Comparison of ENCODE assay signal across 18 mouse cellular contexts in the genomic region with DNA sequence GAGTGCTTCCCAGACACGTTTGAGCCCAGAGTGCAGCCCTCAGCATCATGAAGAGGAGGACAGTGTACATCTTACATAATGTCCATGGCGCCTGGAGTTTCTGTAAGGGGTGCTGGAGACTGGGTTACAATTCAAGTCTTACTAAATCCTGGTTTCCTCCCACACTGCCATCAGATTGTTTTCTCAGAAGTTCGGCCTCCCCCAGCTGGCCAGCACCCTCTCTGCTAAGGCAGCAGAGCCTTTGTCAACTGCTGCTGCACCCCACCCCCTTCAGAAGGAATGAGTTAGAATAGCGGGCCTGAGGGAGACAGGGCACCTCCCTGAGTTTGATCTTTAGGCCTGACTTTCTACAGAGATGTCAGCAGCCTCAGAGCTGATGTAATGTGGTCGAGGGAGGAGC. TPM values are rescaled to one million over a fixed set of nuclear protein-coding genes. Genes with fewer than 3 reads are reported as not detected.
A peak's percentile ranks its signal among the peaks of the same experiment; 100 is the strongest.
DNase-seq lines count a peak whose midpoint lies in the region; ATAC-seq lines count a peak whose summit lies in the region.
"Had no signal": no experiment of that assay in that cellular context is flagged by ENCODE, and none has a peak within 500 bp of the region (broad histone marks: within the 10 kb centered on the region; RNA-seq: fewer than 3 reads in every experiment).

No protein-coding gene starts in this region.

- peaks cover 49% of the 10 kb centered on the region for H3K4me1 ChIP-seq in forebrain, embryonic 10.5 days
- peaks cover 9% of the 10 kb centered on the region; the same call in 1 of the 2 replicates for H3K4me1 ChIP-seq in forebrain, embryonic 13.5 days
- H3K4me1 ChIP-seq in heart, embryonic 12.5 days (replicated peaks) = peaks cover 50% of the 10 kb centered on the region
- peaks cover 48% of the 10 kb centered on the region for H3K4me1 ChIP-seq in limb, embryonic 10.5 days
- H3K4me1 ChIP-seq in forebrain, embryonic 14.5 days (ENCODE audit: control insufficient read depth, insufficient read depth, low read length) = no peaks in the 10 kb centered on the region
- H3K4me1 ChIP-seq: midbrain, embryonic 15.5 days had no signal

- no peak for ATAC-seq in forebrain, embryonic 13.5 days
- ATAC-seq in heart, embryonic 12.5 days (ENCODE audit: insufficient number of reproducible peaks, low FRiP score) = no peak
- ATAC-seq in forebrain, embryonic 14.5 days = no peak
- ATAC-seq: forebrain, postnatal 0 days; lung, postnatal 0 days; midbrain, embryonic 15.5 days had no signal

- H3K4me2 ChIP-seq in forebrain, embryonic 13.5 days = no peak overlapping the region
- no peak overlapping the region for H3K4me2 ChIP-seq in heart, embryonic 12.5 days
- H3K4me2 ChIP-seq in forebrain, embryonic 14.5 days (ENCODE audit: low read length) = no peak overlapping the region
- H3K4me2 ChIP-seq: liver, embryonic 15.5 days; midbrain, embryonic 15.5 days; stomach, embryonic 15.5 days had no signal

- no peak overlapping the region for H3K9ac ChIP-seq in forebrain, embryonic 13.5 days
- H3K9ac ChIP-seq in heart, embryonic 12.5 days = no peak overlapping the region
- no peak overlapping the region for H3K9ac ChIP-seq in forebrain, embryonic 14.5 days (ENCODE audit: low read length)
- H3K9ac ChIP-seq: forebrain, postnatal 0 days; liver, embryonic 15.5 days; midbrain, embryonic 15.5 days; stomach, embryonic 15.5 days had no signal

- DNase-seq in forebrain, embryonic 10.5 days (ENCODE audit: extremely low spot score, low spot score) = no peak
- peak; percentile 53 to 69 for DNase-seq in heart, adult 9 months (ENCODE audit: low spot score in 2 of 2)
- DNase-seq in right cerebral cortex, adult 2 months (ENCODE audit: low spot score in 2 of 2) = peak; percentile 34 to 40
- DNase-seq in right cerebral cortex, postnatal 10 days (ENCODE audit: low spot score in 2 of 2) = no peak
- no peak for DNase-seq in limb, embryonic 10.5 days (ENCODE audit: low spot score)
- DNase-seq in forebrain, embryonic 14.5 days (ENCODE audit: low spot score) = no peak
- DNase-seq: adrenal gland, adult 8-10 months; cerebellum, adult 11-12 months; cerebellum, postnatal 25 days; forebrain, postnatal 0 days; kidney, adult 8-10 months had no signal

- H3K27me3 ChIP-seq in forebrain, embryonic 10.5 days (ENCODE audit: poor library complexity, severe bottlenecking) = no peaks in the 10 kb centered on the region
- no peaks in the 10 kb centered on the region for H3K27me3 ChIP-seq in forebrain, embryonic 13.5 days
- H3K27me3 ChIP-seq in heart, embryonic 12.5 days (replicated peaks) = no peaks in the 10 kb centered on the region; the same call in 1 of the 2 replicates
- no peaks in the 10 kb centered on the region for H3K27me3 ChIP-seq in limb, embryonic 10.5 days (ENCODE audit: low read depth, poor library complexity, severe bottlenecking)
- H3K27me3 ChIP-seq in forebrain, embryonic 14.5 days (replicated peaks; ENCODE audit: control insufficient read depth, insufficient read depth, low read length) = no peaks in the 10 kb centered on the region
- H3K27me3 ChIP-seq: megakaryocyte, embryonic 14.5 days; midbrain, embryonic 15.5 days; stomach, embryonic 15.5 days had no signal

- no peak overlapping the region for H3K4me3 ChIP-seq in forebrain, embryonic 10.5 days
- no peak overlapping the region for H3K4me3 ChIP-seq in forebrain, embryonic 13.5 days
- no peak overlapping the region for H3K4me3 ChIP-seq in heart, embryonic 12.5 days
- no peak overlapping the region for H3K4me3 ChIP-seq in limb, embryonic 10.5 days
- H3K4me3 ChIP-seq in forebrain, embryonic 14.5 days (ENCODE audit: low read depth, low read length) = no peak overlapping the region
- H3K4me3 ChIP-seq: liver, embryonic 15.5 days; megakaryocyte, embryonic 14.5 days; midbrain, embryonic 15.5 days; stomach, embryonic 15.5 days had no signal

- peaks cover 53% of the 10 kb centered on the region for H3K36me3 ChIP-seq in forebrain, embryonic 10.5 days (replicated peaks)
- peaks cover 56% of the 10 kb centered on the region for H3K36me3 ChIP-seq in forebrain, embryonic 13.5 days (ENCODE audit: poor library complexity, severe bottlenecking)
- peaks cover 40% of the 10 kb centered on the region for H3K36me3 ChIP-seq in heart, embryonic 12.5 days
- H3K36me3 ChIP-seq in limb, embryonic 10.5 days = peaks cover 46% of the 10 kb centered on the region
- H3K36me3 ChIP-seq in forebrain, embryonic 14.5 days (ENCODE audit: control insufficient read depth, insufficient read depth, low read length) = peaks cover 44% of the 10 kb centered on the region

- H3K9me3 ChIP-seq in forebrain, embryonic 10.5 days = peaks cover 3% of the 10 kb centered on the region; the same call in 1 of the 2 replicates
- no peaks in the 10 kb centered on the region for H3K9me3 ChIP-seq in forebrain, embryonic 13.5 days (replicated peaks)
- H3K9me3 ChIP-seq in heart, embryonic 12.5 days (replicated peaks) = no peaks in the 10 kb centered on the region
- H3K9me3 ChIP-seq in limb, embryonic 10.5 days (replicated peaks) = no peaks in the 10 kb centered on the region
- H3K9me3 ChIP-seq in forebrain, embryonic 14.5 days (replicated peaks; ENCODE audit: control insufficient read depth, low read length) = no peaks in the 10 kb centered on the region
- H3K9me3 ChIP-seq: liver, embryonic 15.5 days; midbrain, embryonic 15.5 days; stomach, embryonic 15.5 days had no signal

- peak overlapping the region; percentile 25; the same call in 1 of the 2 replicates for H3K27ac ChIP-seq in forebrain, embryonic 10.5 days
- H3K27ac ChIP-seq in forebrain, embryonic 13.5 days = no peak overlapping the region
- H3K27ac ChIP-seq in heart, embryonic 12.5 days (ENCODE audit: poor library complexity, severe bottlenecking) = no peak overlapping the region
- 0 out of 2 replicates have a peak overlapping the region, but pooled peaks have one; percentile 28 for H3K27ac ChIP-seq in limb, embryonic 10.5 days
- H3K27ac ChIP-seq in forebrain, embryonic 14.5 days (ENCODE audit: low read depth, low read length) = no peak overlapping the region
- H3K27ac ChIP-seq: liver, embryonic 15.5 days; midbrain, embryonic 15.5 days; stomach, embryonic 15.5 days had no signal

- WGBS in forebrain, embryonic 10.5 days = 86% methylated on average over 5 of the region's 5 CpGs
- WGBS in forebrain, embryonic 13.5 days = 75% methylated on average over 5 of the region's 5 CpGs
- WGBS in heart, embryonic 12.5 days = 58% methylated on average over 5 of the region's 5 CpGs
- WGBS in limb, embryonic 10.5 days = 73% methylated on average over 5 of the region's 5 CpGs
- 83% methylated on average over 5 of the region's 5 CpGs for WGBS in forebrain, embryonic 14.5 days

RNA-seq across cellular contexts. Expression of a gene that starts 15.3 kb away (rescaled TPM):
- 0.71 and 0.73 TPM in 2 replicates for polyA plus RNA-seq in forebrain, embryonic 10.5 days (2016; fragmentation: Nextera tagmentation; extraction: Ambion mirVana)
- polyA plus RNA-seq in forebrain, embryonic 13.5 days (2015; fragmentation: Nextera tagmentation; extraction: Ambion mirVana) = 1.5 and 1.7 TPM in 2 replicates
- 4.0 and 4.5 TPM in 2 replicates for polyA plus RNA-seq in heart, embryonic 12.5 days (2016; fragmentation: Nextera tagmentation; extraction: Ambion mirVana)
- polyA plus RNA-seq in limb, embryonic 10.5 days (2016; fragmentation: Nextera tagmentation; extraction: Ambion mirVana) = 0.34 and 0.35 TPM in 2 replicates
- 1.2 TPM in 2 replicates for polyA plus RNA-seq in forebrain, embryonic 14.5 days (2014; fragmentation: Nextera tagmentation; extraction: Ambion mirVana)

RNA-seq across cellular contexts. Expression of a gene that starts 33.6 kb away (rescaled TPM):
- 54.6 and 56.6 TPM in 2 replicates for polyA plus RNA-seq in forebrain, embryonic 10.5 days (2016; fragmentation: Nextera tagmentation; extraction: Ambion mirVana)
- polyA plus RNA-seq in forebrain, embryonic 13.5 days (2015; fragmentation: Nextera tagmentation; extraction: Ambion mirVana) = 78.7 and 83.5 TPM in 2 replicates
- polyA plus RNA-seq in heart, embryonic 12.5 days (2016; fragmentation: Nextera tagmentation; extraction: Ambion mirVana) = 80.0 and 87.6 TPM in 2 replicates
- polyA plus RNA-seq in limb, embryonic 10.5 days (2016; fragmentation: Nextera tagmentation; extraction: Ambion mirVana) = 47.9 and 52.9 TPM in 2 replicates
- 116 and 123 TPM in 2 replicates for polyA plus RNA-seq in forebrain, embryonic 14.5 days (2014; fragmentation: Nextera tagmentation; extraction: Ambion mirVana)

RNA-seq across cellular contexts. Expression of a gene that starts 38.2 kb away (rescaled TPM):
- polyA plus RNA-seq in forebrain, embryonic 10.5 days (2016; fragmentation: Nextera tagmentation; extraction: Ambion mirVana) = 230 and 235 TPM in 2 replicates
- 151 and 157 TPM in 2 replicates for polyA plus RNA-seq in forebrain, embryonic 13.5 days (2015; fragmentation: Nextera tagmentation; extraction: Ambion mirVana)
- 101 and 112 TPM in 2 replicates for polyA plus RNA-seq in heart, embryonic 12.5 days (2016; fragmentation: Nextera tagmentation; extraction: Ambion mirVana)
- 239 and 250 TPM in 2 replicates for polyA plus RNA-seq in limb, embryonic 10.5 days (2016; fragmentation: Nextera tagmentation; extraction: Ambion mirVana)
- polyA plus RNA-seq in forebrain, embryonic 14.5 days (2014; fragmentation: Nextera tagmentation; extraction: Ambion mirVana) = 123 and 131 TPM in 2 replicates

RNA-seq across cellular contexts. Expression of a gene that starts 45.6 kb away (rescaled TPM):
- polyA plus RNA-seq in forebrain, embryonic 10.5 days (2016; fragmentation: Nextera tagmentation; extraction: Ambion mirVana) = 255 and 270 TPM in 2 replicates
- polyA plus RNA-seq in forebrain, embryonic 13.5 days (2015; fragmentation: Nextera tagmentation; extraction: Ambion mirVana) = 378 and 381 TPM in 2 replicates
- 317 and 330 TPM in 2 replicates for polyA plus RNA-seq in heart, embryonic 12.5 days (2016; fragmentation: Nextera tagmentation; extraction: Ambion mirVana)
- 234 and 286 TPM in 2 replicates for polyA plus RNA-seq in limb, embryonic 10.5 days (2016; fragmentation: Nextera tagmentation; extraction: Ambion mirVana)
- 418 and 521 TPM in 2 replicates for polyA plus RNA-seq in forebrain, embryonic 14.5 days (2014; fragmentation: Nextera tagmentation; extraction: Ambion mirVana)

RNA-seq across cellular contexts. Expression of a gene that starts 58.6 kb away (rescaled TPM):
- polyA plus RNA-seq in forebrain, embryonic 10.5 days (2016; fragmentation: Nextera tagmentation; extraction: Ambion mirVana) = 5.4 and 6.3 TPM in 2 replicates
- polyA plus RNA-seq in forebrain, embryonic 13.5 days (2015; fragmentation: Nextera tagmentation; extraction: Ambion mirVana) = 2.6 and 3.0 TPM in 2 replicates
- polyA plus RNA-seq in heart, embryonic 12.5 days (2016; fragmentation: Nextera tagmentation; extraction: Ambion mirVana) = 2.0 and 2.1 TPM in 2 replicates
- 6.4 and 6.7 TPM in 2 replicates for polyA plus RNA-seq in limb, embryonic 10.5 days (2016; fragmentation: Nextera tagmentation; extraction: Ambion mirVana)
- 3.4 and 6.1 TPM in 2 replicates for polyA plus RNA-seq in forebrain, embryonic 14.5 days (2014; fragmentation: Nextera tagmentation; extraction: Ambion mirVana)

Comparison
In these comparisons a context has a peak if more than half of its experiments do, and no peak if none do; other contexts are left out.
1. DNase-seq: peak in heart, adult 9 months (2 of 2) and right cerebral cortex, adult 2 months (2 of 2); none in forebrain, embryonic 10.5 days (single experiment), right cerebral cortex, postnatal 10 days (0 of 2), limb, embryonic 10.5 days (single experiment) and forebrain, embryonic 14.5 days (single experiment).
2. H3K27ac ChIP-seq: peak in forebrain, embryonic 10.5 days (single experiment) and limb, embryonic 10.5 days (single experiment); none in forebrain, embryonic 13.5 days (single experiment), heart, embryonic 12.5 days (single experiment) and forebrain, embryonic 14.5 days (single experiment).